Mouse (Mus musculus) MEL (cell line): Measurements from ENCODE around the gene Folr1. TPM values are rescaled to one million over a fixed set of nuclear protein-coding genes. Genes with fewer than 3 reads are reported as not detected.

ENCODE experiments used
- DNase-seq: peaks from one replicate; pipeline ENCODE4 v3.0.0; 2011; ENCODE audit warnings: low read depth, low spot score
- H3K27ac ChIP-seq: 2 replicates; pipeline ENCODE4 v1.5.1; 2012; ENCODE audit warnings: low read depth, mild to moderate bottlenecking, control low read depth, low read length, moderate library complexity; ENCODE audit not compliant: control insufficient read depth
- H3K27me3 ChIP-seq, 2 experiments: fragments of 150-350 bp in 1 of 2; sonication (generic) in 1 of 2; 2 replicates each; pipeline ENCODE4 v1.6.1; 2012; ENCODE audit warnings: low read length in 2 of 2, mild to moderate bottlenecking in 2 of 2, improper control_type of control experiment in 1 of 2, moderate library complexity in 1 of 2; ENCODE audit not compliant: insufficient read depth in 2 of 2, control insufficient read depth in 1 of 2
- H3K36me3 ChIP-seq, 2 experiments: 2 replicates each; pipeline ENCODE4 v1.6.1; 2012 to 2014; ENCODE audit warnings: low read length in 2 of 2, improper control_type of control experiment in 1 of 2, inconsistent platforms in 1 of 2, mild to moderate bottlenecking in 1 of 2; ENCODE audit not compliant: insufficient read depth in 2 of 2, control insufficient read depth in 1 of 2
- H3K4me1 ChIP-seq, 2 experiments: fragments of 150-350 bp in 1 of 2; sonication (generic) in 1 of 2; 2 replicates each; pipeline ENCODE4 v1.6.1; 2012; ENCODE audit warnings: low read length in 2 of 2, improper control_type of control experiment in 1 of 2, mild to moderate bottlenecking in 1 of 2; ENCODE audit not compliant: insufficient read depth in 2 of 2, control insufficient read depth in 1 of 2
- H3K4me3 ChIP-seq, 2 experiments: fragments of 150-350 bp in 1 of 2; sonication (generic) in 1 of 2; 2 replicates each; pipeline ENCODE4 v1.5.1; 2012; ENCODE audit warnings: low read depth in 2 of 2, low read length in 2 of 2, mild to moderate bottlenecking in 2 of 2, moderate library complexity in 2 of 2, control low read depth in 1 of 2, improper control_type of control experiment in 1 of 2; ENCODE audit not compliant: control insufficient read depth in 1 of 2, insufficient read depth in 1 of 2
- H3K79me2 ChIP-seq: 2 replicates; pipeline ENCODE4 v1.6.1; 2012; ENCODE audit warnings: mild to moderate bottlenecking, low read length, moderate library complexity; ENCODE audit not compliant: control insufficient read depth, poor library complexity, insufficient read depth
- H3K9ac ChIP-seq: 2 replicates; pipeline ENCODE4 v1.6.1; 2012; ENCODE audit warnings: low read depth, mild to moderate bottlenecking, control low read depth, low read length, moderate library complexity; ENCODE audit not compliant: control insufficient read depth, poor library complexity, severe bottlenecking
- H3K9me3 ChIP-seq: fragments of 150-350 bp; sonication (generic); replicated peaks from 2 replicates; pipeline ENCODE4 v1.6.1; 2012; ENCODE audit warnings: mild to moderate bottlenecking, low read length, improper control_type of control experiment, moderate library complexity; ENCODE audit not compliant: insufficient read depth
- CHD1 ChIP-seq: IDR thresholded peaks from 2 replicates; pipeline ENCODE4 v1.6.1; 2012; ENCODE audit warnings: low read depth, mild to moderate bottlenecking, inconsistent platforms, low read length, improper control_type of control experiment
- CHD2 ChIP-seq: IDR thresholded peaks from 2 replicates; pipeline ENCODE4 v1.6.1; 2011; ENCODE audit warnings: low read length, improper control_type of control experiment
- CTCF ChIP-seq, 3 experiments: IDR thresholded peaks in 2 of 3; conservative IDR thresholded peaks in 1 of 3; 2 replicates each; pipeline ENCODE4 v1.5.1; 2011 to 2012; ENCODE audit warnings: low read length in 3 of 3, low read depth in 2 of 3, mild to moderate bottlenecking in 2 of 3, improper control_type of control experiment in 1 of 3, inconsistent platforms in 1 of 3, mixed read lengths in 1 of 3, moderate library complexity in 1 of 3; ENCODE audit not compliant: control insufficient read depth in 1 of 3, insufficient read depth in 1 of 3, poor library complexity in 1 of 3, severe bottlenecking in 1 of 3
- E2F4 ChIP-seq: IDR thresholded peaks from 2 replicates; pipeline ENCODE4 v1.6.1; 2011; ENCODE audit warnings: low read depth, low read length, improper control_type of control experiment, borderline replicate concordance
- ELF1 ChIP-seq: IDR thresholded peaks from 2 replicates; pipeline ENCODE4 v1.6.1; 2014; ENCODE audit warnings: low read depth, mild to moderate bottlenecking, inconsistent platforms, low read length, improper control_type of control experiment, moderate library complexity
- GABPA ChIP-seq: IDR thresholded peaks from 2 replicates; pipeline ENCODE4 v1.6.1; 2012; ENCODE audit warnings: low read depth, mild to moderate bottlenecking, inconsistent platforms, low read length, improper control_type of control experiment, moderate library complexity
- GATA1 ChIP-seq: IDR thresholded peaks from 2 replicates; pipeline ENCODE4 v1.6.1; 2011; ENCODE audit warnings: low read depth, low read length, improper control_type of control experiment
- HCFC1 ChIP-seq: IDR thresholded peaks from 2 replicates; pipeline ENCODE4 v1.6.1; 2012; ENCODE audit warnings: low read depth, mild to moderate bottlenecking, inconsistent platforms, low read length, improper control_type of control experiment, moderate library complexity
- JUND ChIP-seq: IDR thresholded peaks from 2 replicates; pipeline ENCODE4 v1.6.1; 2011; ENCODE audit warnings: low read depth, mild to moderate bottlenecking, improper control_type of control experiment, low read length
- KAT2A ChIP-seq: conservative IDR thresholded peaks from 2 replicates; pipeline ENCODE4 v1.6.1; 2012; ENCODE audit warnings: low read depth, low read length, improper control_type of control experiment, inconsistent platforms
- MAFK ChIP-seq: IDR thresholded peaks from 2 replicates; pipeline ENCODE4 v1.6.1; 2011; ENCODE audit warnings: low read depth, mild to moderate bottlenecking, low read length, improper control_type of control experiment, borderline replicate concordance
- MAZ ChIP-seq: IDR thresholded peaks from 2 replicates; pipeline ENCODE4 v1.6.1; 2012; ENCODE audit warnings: low read depth, mild to moderate bottlenecking, inconsistent platforms, low read length, improper control_type of control experiment
- MXI1 ChIP-seq: IDR thresholded peaks from 2 replicates; pipeline ENCODE4 v1.6.1; 2011; ENCODE audit warnings: mild to moderate bottlenecking, low read depth, low read length, improper control_type of control experiment
- MYB ChIP-seq: IDR thresholded peaks from 2 replicates; pipeline ENCODE4 v1.6.1; 2011; ENCODE audit warnings: mild to moderate bottlenecking, low read depth, low read length, improper control_type of control experiment
- MYC ChIP-seq: IDR thresholded peaks from 2 replicates; pipeline ENCODE4 v1.6.1; 2011; ENCODE audit warnings: low read depth, mild to moderate bottlenecking, low read length, improper control_type of control experiment, moderate library complexity
- NRF1 ChIP-seq: IDR thresholded peaks from 2 replicates; pipeline ENCODE4 v1.6.1; 2014; ENCODE audit warnings: low read depth, mild to moderate bottlenecking, inconsistent platforms, low read length, improper control_type of control experiment, moderate library complexity; ENCODE audit not compliant: poor library complexity, insufficient read depth, severe bottlenecking
- POLR2AphosphoS2 ChIP-seq: IDR thresholded peaks from 2 replicates; pipeline ENCODE4 v1.6.1; 2011; ENCODE audit warnings: low read length, improper control_type of control experiment
- POLR2AphosphoS5 ChIP-seq: IDR thresholded peaks from 2 replicates; pipeline ENCODE4 v1.6.1; 2012; ENCODE audit warnings: low read depth, borderline replicate concordance, mild to moderate bottlenecking, inconsistent platforms, low read length, moderate library complexity, mixed read lengths
- RAD21 ChIP-seq: IDR thresholded peaks from 2 replicates; pipeline ENCODE4 v1.6.1; 2011; ENCODE audit warnings: mild to moderate bottlenecking, low read depth, low read length, improper control_type of control experiment
- SIN3A ChIP-seq: IDR thresholded peaks from 2 replicates; pipeline ENCODE4 v1.6.1; 2012; ENCODE audit warnings: low read length, improper control_type of control experiment, inconsistent platforms
- SMC3 ChIP-seq: IDR thresholded peaks from 2 replicates; pipeline ENCODE4 v1.6.1; 2011; ENCODE audit warnings: low read depth, low read length, improper control_type of control experiment
- TCF12 ChIP-seq: IDR thresholded peaks from 2 replicates; pipeline ENCODE4 v1.6.1; 2014; ENCODE audit warnings: low read depth, mild to moderate bottlenecking, inconsistent platforms, low read length, improper control_type of control experiment, moderate library complexity
- UBTF ChIP-seq: IDR thresholded peaks from 2 replicates; pipeline ENCODE4 v1.6.1; 2012; ENCODE audit warnings: low read depth, mild to moderate bottlenecking, inconsistent platforms, low read length, improper control_type of control experiment, moderate library complexity, borderline replicate concordance; ENCODE audit not compliant: insufficient read depth
- ZC3H11A ChIP-seq: IDR thresholded peaks from 2 replicates; pipeline ENCODE4 v1.6.1; 2012; ENCODE audit warnings: low read depth, mild to moderate bottlenecking, inconsistent platforms, low read length, improper control_type of control experiment
- polyA plus RNA-seq, 2 experiments: library from polyadenylated mRNA; stranded (reverse) in 1 of 2; unstranded in 1 of 2; fragments of >175 nt in 1 of 2; fragments of >200 nt in 1 of 2; gene quantifications; 2 replicates each; pipeline versions ENCODE4 v1.2.1 to v1.2.4; 2012; ENCODE audit warnings: low replicate concordance in 2 of 2, low read depth in 1 of 2; ENCODE audit not compliant: insufficient read length in 2 of 2, insufficient read depth in 1 of 2, missing spikeins in 1 of 2
- total RNA-seq: library from RNA; depleted of rRNA; stranded (reverse); fragments of 300-350 nt; gene quantifications from 2 replicates; pipeline ENCODE4 v1.2.3, GENCODE M21; 2012

Gene Folr1
- total and polyA plus RNA-seq, 3 experiments, result 0.07 to 0.12 TPM; not detected in 1

- TF ChIP-seq KAT2A, result peak; percentile 79; the same call in 1 of the 2 replicates
- no peak for TF ChIP-seq MAFK
- no peak for TF ChIP-seq RAD21
- peak; percentile 84 for TF ChIP-seq ELF1
- TF ChIP-seq TCF12, result peak; percentile 40
- TF ChIP-seq, all 39 proteins: peak for 24
These were observed 25.8 kb upstream of the Folr1 start (continued) for GRCm38 (mm10) chr7:101896104-101897066.

DNA sequence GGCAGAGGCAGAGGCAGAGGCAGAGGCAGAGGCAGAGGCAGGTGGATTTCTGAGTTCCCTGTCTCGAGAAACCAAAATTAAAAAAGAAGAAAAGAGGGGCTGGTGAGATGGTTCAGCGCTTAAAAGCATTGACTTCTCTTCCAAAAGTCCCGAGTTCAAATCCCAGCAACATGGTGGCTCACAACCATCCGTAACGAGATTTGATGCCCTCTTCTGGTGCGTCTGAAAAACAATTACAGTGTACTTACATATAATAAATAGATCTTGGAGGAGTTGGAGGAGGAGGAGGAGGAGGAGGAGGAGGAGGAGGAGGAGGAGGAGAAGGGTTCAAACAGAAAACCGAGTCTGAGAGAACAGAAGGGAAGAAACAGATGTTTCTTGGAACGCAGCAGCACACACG lies 25.1 kb upstream of the Folr1 start:
- Histone ChIP-seq H3K27me3 (no peaks in the 10 kb centered on the region; a peak in 1 of 4 replicates), H3K27ac (peak overlapping the region; percentile 34), H3K79me2 (peaks cover 1% of the 10 kb centered on the region; the same call in 1 of the 2 replicates), H3K9me3 (no peaks in the 10 kb centered on the region), H3K4me1 (peaks cover 0 to 4% of the 10 kb centered on the region in 2 experiments; a peak in 2 of 4 replicates), H3K9ac (peak overlapping the region; percentile 69), H3K4me3 (peak overlapping the region; percentile 63 to 66), H3K36me3 (peaks cover 0 to 8% of the 10 kb centered on the region in 2 experiments; a peak in 2 of 4 replicates)
- no peak for DNase-seq
- TF ChIP-seq JUND, result no peak
- no peak for TF ChIP-seq UBTF
- peak; percentile 28; the same call in 1 of the 2 replicates for TF ChIP-seq SMC3
- TF ChIP-seq HCFC1, result no peak
- no peak for TF ChIP-seq ELF1
- no peak for TF ChIP-seq ZC3H11A
- no peak for TF ChIP-seq GATA1
- TF ChIP-seq CHD2, result no peak
- no peak for TF ChIP-seq POLR2AphosphoS5
- no peak for TF ChIP-seq CHD1
- no peak for TF ChIP-seq MAFK
- no peak for TF ChIP-seq E2F4
- no peak for TF ChIP-seq RAD21
- no peak for TF ChIP-seq NRF1
- peak; percentile 31; the same call in 1 of the 2 replicates for TF ChIP-seq MAZ
- TF ChIP-seq CTCF (IDR thresholded peaks at IDR 0.05 in 2 of 3, conservative IDR thresholded peaks at IDR 0.05 in 1 of 3; ENCODE audit: control insufficient read depth in 1 of 3, insufficient read depth in 1 of 3, low read depth in 2 of 3, low read length in 3 of 3, poor library complexity in 1 of 3, severe bottlenecking in 1 of 3), result peak in 1 of 3 experiments; percentile 13; a peak in 1 of 6 replicates
- TF ChIP-seq SIN3A, result no peak
- TF ChIP-seq GABPA, result no peak
- TF ChIP-seq TCF12, result no peak
- no peak for TF ChIP-seq MYB
- no peak for TF ChIP-seq MXI1
- TF ChIP-seq MYC, result no peak
- no peak for TF ChIP-seq POLR2AphosphoS2
